12 mouse cellular contexts compared by ENCODE assay signal in the genomic region with DNA sequence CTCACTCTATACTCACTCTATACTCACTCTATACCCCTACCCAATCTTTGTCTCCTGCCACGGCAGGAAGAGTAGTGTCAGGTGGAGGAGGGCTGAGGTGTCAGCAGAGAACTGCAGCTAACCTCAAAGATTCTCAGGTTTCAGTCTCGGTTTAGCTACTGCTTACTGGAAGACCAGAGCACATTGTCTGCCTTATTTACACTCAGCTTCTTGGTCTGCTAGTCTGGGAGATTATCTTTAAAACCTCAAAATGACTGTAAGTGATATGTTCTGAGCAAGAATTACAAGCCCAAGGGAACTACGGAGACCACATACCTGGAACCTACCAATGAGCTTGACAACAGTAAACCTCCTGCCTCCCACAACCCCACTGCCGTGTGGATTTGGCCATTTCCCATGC.
"Had no signal": no experiment of that assay in that cellular context is flagged by ENCODE, and none has a peak within 500 bp of the region (broad histone marks: within the 10 kb centered on the region; RNA-seq: fewer than 3 reads in every experiment).

No protein-coding gene starts in this region.

- H3K27me3 ChIP-seq: kidney, embryonic 15.5 days; liver, embryonic 15.5 days; neural tube, embryonic 15.5 days had no signal

- ATAC-seq: lung, postnatal 0 days had no signal

- DNase-seq: kidney, adult 2 months; kidney, postnatal 14 days; lung, adult 2 months; lung, postnatal 4 days; midbrain, embryonic 14.5 days; right cerebral cortex, adult 18-20 months; thymus, adult 2 months; thymus, postnatal 25 days had no signal
